Mouse (Mus musculus): Measurements from ENCODE around the gene Chrna10.
A peak's percentile ranks its signal among the peaks of the same experiment; 100 is the strongest.

The Chrna10 gene

DNA sequence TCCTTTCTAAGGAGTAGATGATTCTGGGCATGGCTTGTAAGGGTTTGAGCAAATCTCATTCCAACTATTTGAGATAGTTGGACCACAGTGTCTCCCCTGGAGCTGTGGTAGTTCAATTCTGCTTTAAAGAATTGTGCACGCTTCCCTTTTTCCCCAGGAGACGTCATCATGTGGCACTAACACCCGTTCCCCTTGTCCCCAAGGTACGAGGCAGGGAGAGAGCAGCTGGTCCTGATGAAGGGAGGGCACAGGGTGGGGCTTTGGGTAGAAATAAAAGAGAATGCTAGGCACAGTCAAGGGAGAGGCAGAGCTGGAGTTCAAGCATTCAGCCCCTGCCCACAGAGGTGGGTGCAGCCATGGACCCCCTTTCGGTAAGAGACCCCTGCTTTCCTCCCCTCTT is 33.8 kb downstream of the Chrna10 start, which contains the start of gene Trpc2:
Gene Trpc2, plus strand, starts transcription at position 301 of the 400 bp plus-strand sequence.
- no peak for DNase-seq (ENCODE audit: low spot score in 2 of 2)

DNA sequence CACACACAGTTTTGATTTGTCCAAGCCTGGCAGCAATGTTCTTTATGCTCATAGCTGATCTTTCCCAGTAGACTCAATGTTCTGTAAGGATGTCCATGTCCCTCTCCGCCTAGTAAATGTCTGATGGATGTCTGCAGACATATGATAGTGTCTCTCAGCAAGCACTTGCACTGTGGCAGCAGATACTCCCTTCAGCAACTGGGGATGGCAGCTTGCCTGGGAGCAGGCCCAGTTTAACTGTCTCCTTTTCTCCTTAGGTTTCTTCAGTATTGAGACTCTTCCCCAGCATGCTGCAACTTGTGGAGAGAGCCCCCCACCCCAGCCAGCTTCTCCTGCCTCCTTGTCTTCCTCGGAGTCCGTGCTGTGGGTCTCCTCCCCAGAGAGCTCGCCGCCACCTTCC is 34.8 kb downstream of the Chrna10 start:
- DNase-seq (ENCODE audit: low spot score in 2 of 2), result no peak

DNA sequence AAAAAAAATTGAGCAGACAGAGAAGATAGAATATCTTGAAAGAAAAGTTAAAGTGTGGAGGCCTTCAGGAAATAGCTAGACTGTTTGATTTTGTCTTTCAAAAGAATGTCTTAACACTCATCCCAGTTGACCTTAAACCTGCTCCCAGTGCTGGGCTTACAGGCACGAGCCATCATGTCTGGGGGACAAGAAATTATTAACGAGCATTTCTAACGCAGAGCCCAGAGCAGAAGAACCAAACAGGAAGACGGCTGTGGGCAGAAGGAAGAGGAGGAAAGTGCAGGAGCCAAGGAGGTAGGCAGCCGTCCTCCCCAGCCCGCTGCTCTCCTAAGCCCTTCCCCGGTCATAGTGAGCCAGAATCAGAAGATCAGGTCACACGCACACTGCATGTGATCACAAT is 36.3 kb downstream of the Chrna10 start:
- DNase-seq (ENCODE audit: low spot score in 2 of 2), result no peak

DNA sequence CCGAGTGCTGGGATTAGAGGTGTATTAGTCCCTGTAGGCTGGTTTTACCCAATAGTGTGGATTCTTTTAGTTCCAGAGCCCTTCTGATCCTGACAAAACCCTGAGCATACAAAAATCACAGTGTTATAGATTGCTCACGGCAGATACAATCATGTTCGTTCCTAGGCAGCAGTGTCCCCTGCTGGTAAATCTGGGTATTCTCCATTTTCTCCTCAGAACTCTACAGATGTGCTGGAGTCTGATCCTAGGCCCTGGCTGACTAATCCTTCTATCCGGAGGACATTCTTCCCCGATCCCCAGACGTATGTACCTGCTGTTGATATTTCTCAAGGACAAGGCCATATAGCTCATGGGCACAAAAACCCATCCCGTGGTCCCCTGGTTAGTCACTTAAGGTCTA is 38.1 kb downstream of the Chrna10 start:
- no peak for DNase-seq (ENCODE audit: low spot score in 2 of 2)

- DNase-seq (ENCODE audit: low spot score in 2 of 2), result no peak
Observed at GRCm38 (mm10) chr7:102076714-102077296, 39.8 kb downstream of the Chrna10 start.

DNA sequence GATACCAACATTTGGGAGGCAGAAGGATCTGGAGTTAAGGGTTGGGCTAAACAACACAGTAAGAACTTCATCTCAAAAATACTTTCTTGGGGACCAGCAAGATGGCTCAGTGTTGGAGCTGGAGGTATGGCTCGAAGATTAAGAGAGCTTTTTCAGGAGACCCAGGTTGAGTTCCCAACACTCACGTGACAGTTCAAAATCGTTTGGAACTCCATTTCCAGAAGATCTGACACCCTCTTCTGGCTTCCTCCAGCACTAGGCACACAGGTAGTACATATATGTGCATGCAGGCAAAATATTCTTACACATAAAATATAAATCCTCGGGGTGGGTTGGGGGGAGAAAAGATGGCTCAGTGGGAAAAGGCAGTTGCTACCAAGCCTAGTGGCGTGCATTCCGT is 50.3 kb downstream of the Chrna10 start:
- no peak for DNase-seq (ENCODE audit: low spot score in 2 of 2)

DNA sequence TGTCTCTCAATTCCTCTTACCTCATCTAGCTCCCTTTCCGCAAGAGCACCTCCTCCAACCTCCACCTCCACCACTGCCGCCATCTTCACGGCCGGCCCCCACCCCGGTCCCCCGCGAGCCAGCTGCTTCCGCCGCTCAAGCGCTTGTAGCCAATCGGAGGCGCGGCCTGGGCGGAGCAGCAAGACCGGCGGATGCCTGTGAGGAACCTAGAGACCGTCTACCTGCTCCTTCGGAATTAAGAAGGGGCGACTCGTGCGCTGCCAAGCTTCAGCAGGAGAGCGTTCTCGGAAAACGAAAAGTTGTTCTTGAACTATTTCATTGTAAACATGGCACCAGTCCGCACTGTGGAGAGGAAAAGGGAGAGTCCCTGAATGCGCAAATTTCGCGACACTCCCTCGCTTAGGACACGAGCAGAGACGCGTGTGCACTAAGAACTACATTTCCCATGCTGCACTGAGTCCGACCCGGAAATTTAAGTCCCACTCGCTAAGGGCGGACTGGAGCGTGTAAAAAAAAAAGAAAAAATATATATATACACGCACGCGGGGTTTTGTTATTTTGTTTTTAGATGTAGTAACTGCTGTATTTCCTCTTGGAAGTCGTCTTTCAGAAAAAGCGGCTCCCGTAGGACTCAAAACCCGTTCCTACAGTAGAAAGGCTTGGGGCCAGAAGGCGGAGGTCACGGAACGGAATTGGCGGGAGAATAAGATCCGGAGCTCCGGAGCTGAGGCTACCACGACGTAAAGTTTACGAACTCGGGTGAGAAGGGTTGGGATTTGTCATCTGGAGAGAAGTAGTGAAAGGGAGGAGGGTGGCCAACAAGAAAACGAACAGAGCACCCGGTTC is 51.4 kb downstream of the Chrna10 start, which contains the start of the genes Rnf121, Xndc1 and Xntrpc:
Gene Rnf121, minus strand, starts transcription at position 424 of the 846 bp plus-strand sequence.
Gene Xndc1, plus strand, starts transcription at position 466 of the 846 bp plus-strand sequence.
Gene Xntrpc, plus strand, starts transcription at position 668 of the 846 bp plus-strand sequence.
- peak; percentile 87 to 92 for DNase-seq (ENCODE audit: low spot score in 2 of 2)

DNA sequence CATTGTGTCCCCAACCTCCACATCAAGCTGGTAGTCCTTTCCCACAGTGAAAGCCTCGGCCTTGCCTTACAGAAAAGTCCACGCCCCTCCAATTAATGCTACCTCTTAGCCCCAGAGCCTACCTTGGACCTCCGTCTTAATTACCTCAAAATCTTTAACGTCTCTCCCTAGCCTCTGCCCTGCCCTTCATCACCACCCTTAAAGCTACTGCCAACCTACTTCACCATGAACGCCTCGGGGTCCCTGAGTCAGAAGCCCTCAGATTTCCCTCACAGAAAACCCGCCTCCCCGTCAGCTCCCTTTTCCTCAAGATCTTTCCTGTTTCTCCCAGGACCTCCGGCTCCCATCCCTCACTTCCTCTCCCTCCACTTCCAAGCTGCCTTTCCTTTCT is 52.0 kb downstream of the Chrna10 start:
- DNase-seq (ENCODE audit: low spot score in 2 of 2), result peak in 1 of 2 experiments; percentile 9

- DNase-seq (ENCODE audit: low spot score in 2 of 2), result no peak
Observed at GRCm38 (mm10) chr7:102063891-102064290, 52.7 kb downstream of the Chrna10 start.

- no peak for DNase-seq (ENCODE audit: low spot score in 2 of 2)
Observed at GRCm38 (mm10) chr7:102062203-102062602, 54.4 kb downstream of the Chrna10 start.

DNA sequence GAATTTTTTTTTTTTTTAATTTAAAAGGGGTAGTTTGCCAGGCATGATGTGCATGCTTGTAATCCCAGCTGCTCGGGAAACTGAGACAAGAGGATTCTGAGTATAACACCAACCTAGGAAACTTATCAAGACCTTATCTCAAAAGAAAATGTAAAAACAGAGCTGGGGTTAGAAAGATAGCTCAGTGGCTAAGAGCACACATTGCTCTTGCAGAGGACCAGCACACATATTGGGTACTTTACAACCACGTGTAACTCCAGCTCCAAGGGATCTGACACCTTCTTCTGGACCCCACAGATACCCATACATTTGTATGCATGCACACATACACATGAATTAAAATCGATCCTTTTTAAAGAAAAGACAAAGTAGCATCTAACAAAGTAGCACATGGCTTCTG is 55.3 kb downstream of the Chrna10 start:
- DNase-seq (ENCODE audit: low spot score in 2 of 2), result no peak
